Mouse (Mus musculus): ENCODE measurements around the gene Btn1a1. TPM values are rescaled to one million over a fixed set of nuclear protein-coding genes. Genes with fewer than 3 reads are reported as not detected.

Gene Btn1a1
- polyA plus RNA-seq, 1 experiment from 2014 or later = not detected

- H3K9ac ChIP-seq (ENCODE audit: low read length) = peak overlapping the region; percentile 56
- peak; percentile 82 for DNase-seq (ENCODE audit: low spot score)
- H3K4me2 ChIP-seq (ENCODE audit: low read depth) = peak overlapping the region; percentile 61
- under 1% methylated on average over 25 of the region's 25 CpGs for WGBS
- H3K27ac ChIP-seq (ENCODE audit: low read depth, low read length) = no peak overlapping the region
- peak; percentile 83 for ATAC-seq (ENCODE audit: insufficient read depth, low FRiP score, low TSS enrichment)
- H3K4me3 ChIP-seq (ENCODE audit: low read depth, low read length) = peak overlapping the region; percentile 48
- H3K4me1 ChIP-seq (ENCODE audit: control insufficient read depth, insufficient read depth, low read length) = no peaks in the 10 kb centered on the region
- H3K27me3 ChIP-seq (ENCODE audit: control insufficient read depth, insufficient read depth, low read length) = no peaks in the 10 kb centered on the region
- H3K36me3 ChIP-seq (ENCODE audit: control insufficient read depth, insufficient read depth, low read length) = no peaks in the 10 kb centered on the region
- no peaks in the 10 kb centered on the region for H3K9me3 ChIP-seq (ENCODE audit: control insufficient read depth, low read length)
Observed at GRCm38 (mm10) chr13:23453362-23453862, 12.3 kb downstream of the Btn1a1 start.

- H3K27ac ChIP-seq (ENCODE audit: low read depth, low read length) = no peak overlapping the region
- 0% methylated on average over 15 of the region's 15 CpGs for WGBS
- no peaks in the 10 kb centered on the region for H3K9me3 ChIP-seq (ENCODE audit: control insufficient read depth, low read length)
- H3K36me3 ChIP-seq (ENCODE audit: control insufficient read depth, insufficient read depth, low read length) = no peaks in the 10 kb centered on the region
- H3K4me2 ChIP-seq (ENCODE audit: low read depth) = peak overlapping the region; percentile 69
- H3K4me1 ChIP-seq (ENCODE audit: control insufficient read depth, insufficient read depth, low read length) = no peaks in the 10 kb centered on the region
- peak; percentile 86 for DNase-seq (ENCODE audit: low spot score)
- ATAC-seq (ENCODE audit: insufficient read depth, low FRiP score, low TSS enrichment) = peak; percentile 32; the same call in 1 of the 2 replicates
- peak overlapping the region; percentile 46 for H3K4me3 ChIP-seq (ENCODE audit: low read depth, low read length)
- peak overlapping the region; percentile 54 for H3K9ac ChIP-seq (ENCODE audit: low read length)
- no peaks in the 10 kb centered on the region for H3K27me3 ChIP-seq (ENCODE audit: control insufficient read depth, insufficient read depth, low read length)
Observed at GRCm38 (mm10) chr13:23450398-23450797, 15.3 kb downstream of the Btn1a1 start.

GRCm38 (mm10) chr13:23449235-23450095 lies 16.2 kb downstream of the Btn1a1 start:
- peak; percentile 79 for DNase-seq (ENCODE audit: low spot score)
- no peak for ATAC-seq (ENCODE audit: insufficient read depth, low FRiP score, low TSS enrichment)
- H3K27ac ChIP-seq (ENCODE audit: low read depth, low read length) = no peak overlapping the region

GRCm38 (mm10) chr13:23448758-23449157 lies 16.9 kb downstream of the Btn1a1 start:
- Histone ChIP-seq H3K27me3 (ENCODE audit: control insufficient read depth, insufficient read depth, low read length) (no peaks in the 10 kb centered on the region), H3K27ac (ENCODE audit: low read depth, low read length) (no peak overlapping the region)
- DNase-seq (ENCODE audit: low spot score) = no peak

More at GRCm38 (mm10) chr13:23449235-23450095, 16.2 kb downstream of the Btn1a1 start:
- under 1% methylated on average over 24 of the region's 24 CpGs for WGBS
- no peaks in the 10 kb centered on the region for H3K9me3 ChIP-seq (ENCODE audit: control insufficient read depth, low read length)
- no peaks in the 10 kb centered on the region for H3K27me3 ChIP-seq (ENCODE audit: control insufficient read depth, insufficient read depth, low read length)
- H3K4me1 ChIP-seq (ENCODE audit: control insufficient read depth, insufficient read depth, low read length) = no peaks in the 10 kb centered on the region
- H3K9ac ChIP-seq (ENCODE audit: low read length) = peak overlapping the region; percentile 54
- peak overlapping the region; percentile 46 for H3K4me3 ChIP-seq (ENCODE audit: low read depth, low read length)
- H3K4me2 ChIP-seq (ENCODE audit: low read depth) = peak overlapping the region; percentile 69
- H3K36me3 ChIP-seq (ENCODE audit: control insufficient read depth, insufficient read depth, low read length) = no peaks in the 10 kb centered on the region

GRCm38 (mm10) chr13:23446498-23446952 lies 19.2 kb downstream of the Btn1a1 start:
- peak; percentile 87 for DNase-seq (ENCODE audit: low spot score)
- peak overlapping the region; percentile 65 for H3K4me3 ChIP-seq (ENCODE audit: low read depth, low read length)
- H3K27ac ChIP-seq (ENCODE audit: low read depth, low read length) = no peak overlapping the region
- H3K36me3 ChIP-seq (ENCODE audit: control insufficient read depth, insufficient read depth, low read length) = no peaks in the 10 kb centered on the region
- H3K9me3 ChIP-seq (ENCODE audit: control insufficient read depth, low read length) = no peaks in the 10 kb centered on the region
- no peaks in the 10 kb centered on the region for H3K27me3 ChIP-seq (ENCODE audit: control insufficient read depth, insufficient read depth, low read length)
- peak; percentile 70 for ATAC-seq (ENCODE audit: insufficient read depth, low FRiP score, low TSS enrichment)
- H3K4me2 ChIP-seq (ENCODE audit: low read depth) = peak overlapping the region; percentile 73
- under 1% methylated on average over 16 of the region's 16 CpGs for WGBS
- H3K4me1 ChIP-seq (ENCODE audit: control insufficient read depth, insufficient read depth, low read length) = no peaks in the 10 kb centered on the region
- peak overlapping the region; percentile 46; the same call in 1 of the 2 replicates for H3K9ac ChIP-seq (ENCODE audit: low read length)

More at GRCm38 (mm10) chr13:23448758-23449157, 16.9 kb downstream of the Btn1a1 start:
- no peaks in the 10 kb centered on the region for H3K4me1 ChIP-seq (ENCODE audit: control insufficient read depth, insufficient read depth, low read length)
- ATAC-seq (ENCODE audit: insufficient read depth, low FRiP score, low TSS enrichment) = no peak
- H3K36me3 ChIP-seq (ENCODE audit: control insufficient read depth, insufficient read depth, low read length) = no peaks in the 10 kb centered on the region
- no peak overlapping the region for H3K4me2 ChIP-seq (ENCODE audit: low read depth)
- 58% methylated on average over 3 of the region's 3 CpGs for WGBS
- H3K9me3 ChIP-seq (ENCODE audit: control insufficient read depth, low read length) = no peaks in the 10 kb centered on the region
- no peak overlapping the region for H3K4me3 ChIP-seq (ENCODE audit: low read depth, low read length)
- H3K9ac ChIP-seq (ENCODE audit: low read length) = no peak overlapping the region

- ATAC-seq (ENCODE audit: insufficient read depth, low FRiP score, low TSS enrichment) = peak; percentile 91
- WGBS = under 1% methylated on average over 55 of the region's 55 CpGs
Observed at GRCm38 (mm10) chr13:23445561-23446320, 20.0 kb downstream of the Btn1a1 start.

GRCm38 (mm10) chr13:23445156-23445555 lies 20.5 kb downstream of the Btn1a1 start:
- Histone ChIP-seq H3K4me3 (ENCODE audit: low read depth, low read length) (peak overlapping the region; percentile 65), H3K27ac (ENCODE audit: low read depth, low read length) (peak overlapping the region; percentile 97), H3K36me3 (ENCODE audit: control insufficient read depth, insufficient read depth, low read length) (no peaks in the 10 kb centered on the region), H3K4me1 (ENCODE audit: control insufficient read depth, insufficient read depth, low read length) (no peaks in the 10 kb centered on the region), H3K9me3 (ENCODE audit: control insufficient read depth, low read length) (no peaks in the 10 kb centered on the region), H3K27me3 (ENCODE audit: control insufficient read depth, insufficient read depth, low read length) (no peaks in the 10 kb centered on the region), H3K4me2 (ENCODE audit: low read depth) (peak overlapping the region; percentile 73), H3K9ac (ENCODE audit: low read length) (peak overlapping the region; percentile 89)
- no peak for DNase-seq (ENCODE audit: low spot score)
- ATAC-seq (ENCODE audit: insufficient read depth, low FRiP score, low TSS enrichment) = no peak
- 4% methylated on average over 10 of the region's 10 CpGs for WGBS

More at GRCm38 (mm10) chr13:23445561-23446320, 20.0 kb downstream of the Btn1a1 start:
- peak overlapping the region; percentile 73 for H3K4me2 ChIP-seq (ENCODE audit: low read depth)
- peak; percentile 92 for DNase-seq (ENCODE audit: low spot score)
- peak overlapping the region; percentile 89 for H3K9ac ChIP-seq (ENCODE audit: low read length)
- no peaks in the 10 kb centered on the region for H3K9me3 ChIP-seq (ENCODE audit: control insufficient read depth, low read length)
- H3K4me1 ChIP-seq (ENCODE audit: control insufficient read depth, insufficient read depth, low read length) = no peaks in the 10 kb centered on the region
- H3K36me3 ChIP-seq (ENCODE audit: control insufficient read depth, insufficient read depth, low read length) = no peaks in the 10 kb centered on the region
- H3K4me3 ChIP-seq (ENCODE audit: low read depth, low read length) = peak overlapping the region; percentile 65
- H3K27me3 ChIP-seq (ENCODE audit: control insufficient read depth, insufficient read depth, low read length) = no peaks in the 10 kb centered on the region
- peak overlapping the region; percentile 97 for H3K27ac ChIP-seq (ENCODE audit: low read depth, low read length)

- Histone ChIP-seq H3K36me3 (ENCODE audit: control insufficient read depth, insufficient read depth, low read length) (no peaks in the 10 kb centered on the region), H3K9ac (ENCODE audit: low read length) (no peak overlapping the region), H3K27ac (ENCODE audit: low read depth, low read length) (no peak overlapping the region), H3K4me1 (ENCODE audit: control insufficient read depth, insufficient read depth, low read length) (no peaks in the 10 kb centered on the region), H3K4me2 (ENCODE audit: low read depth) (peak overlapping the region; percentile 73), H3K9me3 (ENCODE audit: control insufficient read depth, low read length) (no peaks in the 10 kb centered on the region), H3K27me3 (ENCODE audit: control insufficient read depth, insufficient read depth, low read length) (no peaks in the 10 kb centered on the region), H3K4me3 (ENCODE audit: low read depth, low read length) (0 out of 2 replicates have a peak overlapping the region, but pooled peaks have one; percentile 65)
- no peak for ATAC-seq (ENCODE audit: insufficient read depth, low FRiP score, low TSS enrichment)
- no peak for DNase-seq (ENCODE audit: low spot score)
- WGBS = 66% methylated on average over 5 of the region's 5 CpGs
Observed at GRCm38 (mm10) chr13:23444451-23444850, 21.2 kb downstream of the Btn1a1 start.
